Mouse (Mus musculus) megakaryocyte, embryonic 14.5 days (primary cell): ENCODE results near the gene Arhgef16.

Source experiments
- FLI1 ChIP-seq: IDR thresholded peaks from 2 replicates; pipeline ENCODE4 v1.6.1; 2012; ENCODE audit warnings: low read length, inconsistent platforms, mixed read lengths
- GATA1 ChIP-seq: IDR thresholded peaks from 3 replicates; pipeline ENCODE4 v1.6.1; 2012; ENCODE audit warnings: mixed read lengths, low read length, inconsistent platforms, borderline replicate concordance

- TF ChIP-seq FLI1 (no peak), GATA1 (no peak)
Observed at GRCm38 (mm10) chr4:154333300-154333699, 31.8 kb upstream of the Arhgef16 start.
